Mouse (Mus musculus) embryonic facial prominence, embryonic 13.5 days (tissue): ENCODE data around the gene Fam129b. TPM values are rescaled to one million over a fixed set of nuclear protein-coding genes. Genes with fewer than 3 reads are reported as not detected.

Source experiments
- ATAC-seq: fragments of 200-750 bp; cut with Nextera tagmentation; 2 replicates; pipeline ENCODE4 v1.8.0; 2017; ENCODE audit warnings: low read depth; ENCODE audit not compliant: insufficient number of reproducible peaks, insufficient read depth, low FRiP score, low TSS enrichment
- H3K27ac ChIP-seq: fragments of 300-500 bp; sonication (generic); 2 replicates; pipeline ENCODE4 v1.5.1; 2015; ENCODE audit warnings: moderate library complexity, mild to moderate bottlenecking, inconsistent platforms
- H3K27me3 ChIP-seq: fragments of 300-500 bp; sonication (generic); 2 replicates; pipeline ENCODE4 v1.6.1; 2015; ENCODE audit warnings: mild to moderate bottlenecking, inconsistent platforms
- H3K36me3 ChIP-seq: fragments of 300-500 bp; sonication (generic); 2 replicates; pipeline ENCODE4 v1.6.1; 2015; ENCODE audit warnings: mild to moderate bottlenecking, inconsistent platforms
- H3K4me1 ChIP-seq: fragments of 300-500 bp; sonication (generic); 2 replicates; pipeline ENCODE4 v1.6.1; 2015; ENCODE audit warnings: inconsistent platforms
- H3K4me2 ChIP-seq: fragments of 300-500 bp; sonication (generic); 2 replicates; pipeline ENCODE4 v1.6.1; 2015; ENCODE audit warnings: moderate library complexity, mild to moderate bottlenecking, inconsistent platforms
- H3K4me3 ChIP-seq: fragments of 300-500 bp; sonication (generic); 2 replicates; pipeline ENCODE4 v1.5.1; 2015; ENCODE audit warnings: mild to moderate bottlenecking, inconsistent platforms
- H3K9ac ChIP-seq: fragments of 300-500 bp; sonication (generic); 2 replicates; pipeline ENCODE4 v1.6.1; 2015; ENCODE audit warnings: mild to moderate bottlenecking, inconsistent platforms
- H3K9me3 ChIP-seq: fragments of 300-500 bp; sonication (generic); 2 replicates; pipeline ENCODE4 v1.6.1; 2016; ENCODE audit warnings: inconsistent platforms
- WGBS: fragments of 180-500 bp; shearing (Covaris S2); methylation state at CpG from one replicate; pipeline ENCODE4 v1.1.7; 2015; ENCODE audit warnings: mixed read lengths; 5-methylcytosine and 5-hydroxymethylcytosine counted together
- polyA plus RNA-seq: library from polyadenylated mRNA; unstranded; fragments of >200 nt; fragmentation: Nextera tagmentation; extraction: Ambion mirVana; gene quantifications from 2 replicates; pipeline ENCODE4 v1.2.1, GENCODE M21; 2015

Fam129b gene
- polyA plus RNA-seq, 1 experiment from 2014 or later = 57.2 TPM

DNA sequence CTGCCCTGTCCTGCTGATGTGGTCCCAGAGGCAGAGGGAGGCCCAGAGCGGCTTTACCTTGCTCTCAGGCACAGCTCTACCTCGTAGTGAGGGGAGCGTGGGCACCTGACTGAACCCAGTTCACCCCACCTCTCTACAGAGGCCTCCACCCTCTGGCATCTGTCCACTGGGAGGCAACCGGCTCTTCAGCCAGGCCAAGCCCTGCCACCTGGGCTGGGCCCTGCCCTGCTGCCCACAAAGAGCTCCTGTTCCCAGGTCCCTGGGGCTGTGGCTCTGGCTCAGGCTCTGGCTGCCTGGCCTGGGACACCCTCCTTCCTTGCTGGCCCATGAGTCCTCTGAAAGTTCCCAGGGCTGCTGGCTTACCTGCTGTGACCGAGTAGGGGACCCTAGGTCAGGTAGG lies 38.4 kb downstream of the Fam129b start:
- H3K4me1 ChIP-seq = peaks cover 16% of the 10 kb centered on the region
- H3K27ac ChIP-seq = peak overlapping the region; percentile 55; the same call in 1 of the 2 replicates
- 73% methylated on average over 5 of the region's 5 CpGs for WGBS
- no peaks in the 10 kb centered on the region for H3K27me3 ChIP-seq
- ATAC-seq = no peak
- peak overlapping the region; percentile 49; the same call in 1 of the 2 replicates for H3K9ac ChIP-seq
- no peaks in the 10 kb centered on the region for H3K9me3 ChIP-seq
- H3K4me2 ChIP-seq = no peak overlapping the region
- no peak overlapping the region for H3K4me3 ChIP-seq
- peaks cover 75% of the 10 kb centered on the region for H3K36me3 ChIP-seq

DNA sequence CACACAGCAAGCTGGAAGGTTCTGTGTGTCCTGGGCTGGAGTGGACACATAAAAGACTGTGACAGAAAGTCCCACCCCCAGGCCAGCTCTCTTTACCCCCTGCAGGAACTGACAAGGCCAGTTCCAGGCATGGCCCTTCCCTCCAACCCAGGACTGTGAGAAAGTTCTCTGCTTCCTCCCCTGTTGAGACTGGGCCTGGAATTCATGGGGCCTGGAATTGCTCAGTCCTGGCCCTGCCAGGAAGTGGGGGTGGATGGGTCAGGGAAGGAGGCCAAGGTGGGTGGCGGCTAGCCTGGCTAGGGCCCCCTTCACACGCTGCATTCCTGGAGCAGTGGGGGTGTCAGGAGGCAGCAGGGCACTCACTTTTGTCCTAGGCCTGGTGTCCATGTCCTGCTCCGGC lies 39.0 kb downstream of the Fam129b start:
- peaks cover 16% of the 10 kb centered on the region for H3K4me1 ChIP-seq
- no peaks in the 10 kb centered on the region for H3K27me3 ChIP-seq
- H3K4me2 ChIP-seq = no peak overlapping the region
- H3K4me3 ChIP-seq = no peak overlapping the region
- peak; percentile 45; the same call in 1 of the 2 replicates for ATAC-seq
- WGBS = 57% methylated on average over 3 of the region's 3 CpGs
- peak overlapping the region; percentile 49; the same call in 1 of the 2 replicates for H3K9ac ChIP-seq
- no peaks in the 10 kb centered on the region for H3K9me3 ChIP-seq
- peak overlapping the region; percentile 55; the same call in 1 of the 2 replicates for H3K27ac ChIP-seq
- peaks cover 78% of the 10 kb centered on the region for H3K36me3 ChIP-seq

DNA sequence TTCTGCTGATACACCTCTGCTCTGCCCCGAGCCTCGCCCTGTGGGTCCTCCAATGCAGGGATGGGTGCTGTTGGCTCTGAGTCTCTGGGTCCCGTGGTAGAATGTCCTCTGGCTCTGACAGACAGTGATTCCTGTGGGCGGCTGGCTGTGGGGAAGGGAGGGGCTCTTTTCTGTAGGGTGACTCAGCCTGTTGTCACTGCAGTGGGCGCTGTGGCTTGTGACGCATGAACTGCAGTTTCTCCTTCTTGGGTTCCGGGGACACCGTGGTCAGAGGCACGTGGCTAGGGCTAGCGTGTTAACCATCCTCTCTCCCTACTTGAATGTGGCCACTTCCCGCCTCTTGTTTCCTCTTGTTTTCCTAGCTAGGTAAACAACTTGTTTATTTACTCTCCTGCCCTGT lies 41.6 kb downstream of the Fam129b start:
- no peaks in the 10 kb centered on the region for H3K9me3 ChIP-seq
- ATAC-seq = no peak
- H3K9ac ChIP-seq = no peak overlapping the region
- H3K4me1 ChIP-seq = peaks cover 16% of the 10 kb centered on the region
- H3K27me3 ChIP-seq = no peaks in the 10 kb centered on the region
- no peak overlapping the region for H3K4me3 ChIP-seq
- H3K36me3 ChIP-seq = peaks cover 81% of the 10 kb centered on the region
- H3K4me2 ChIP-seq = no peak overlapping the region
- H3K27ac ChIP-seq = no peak overlapping the region
- WGBS = 80% methylated on average over 11 of the region's 11 CpGs

DNA sequence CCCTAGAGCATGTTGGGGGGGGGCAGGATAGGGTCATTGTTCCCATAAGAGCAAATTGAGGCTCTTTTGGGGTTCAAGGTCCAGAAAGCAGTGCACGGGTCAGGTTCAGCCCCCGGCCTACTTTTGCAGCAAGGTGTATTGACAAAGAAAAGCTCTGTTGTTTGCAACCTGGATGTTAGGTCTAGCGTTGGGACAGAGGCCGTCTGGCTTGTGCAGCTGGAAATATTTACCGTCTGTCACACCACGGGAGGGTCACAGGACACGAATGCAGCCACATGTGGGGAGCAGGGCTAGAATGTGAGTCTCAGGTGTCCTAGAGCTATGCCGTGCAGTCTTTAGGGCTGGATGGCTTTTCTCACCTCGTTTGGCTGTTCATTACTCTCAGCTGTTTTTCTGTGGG lies 42.5 kb downstream of the Fam129b start:
- ATAC-seq = no peak
- no peak overlapping the region for H3K4me2 ChIP-seq
- peaks cover 82% of the 10 kb centered on the region for H3K36me3 ChIP-seq
- H3K9me3 ChIP-seq = no peaks in the 10 kb centered on the region
- no peak overlapping the region for H3K4me3 ChIP-seq
- H3K9ac ChIP-seq = 0 out of 2 replicates have a peak overlapping the region, but pooled peaks have one; percentile 11
- H3K4me1 ChIP-seq = peaks cover 16% of the 10 kb centered on the region
- WGBS = 37% methylated on average over 9 of the region's 9 CpGs
- no peaks in the 10 kb centered on the region for H3K27me3 ChIP-seq
- no peak overlapping the region for H3K27ac ChIP-seq

DNA sequence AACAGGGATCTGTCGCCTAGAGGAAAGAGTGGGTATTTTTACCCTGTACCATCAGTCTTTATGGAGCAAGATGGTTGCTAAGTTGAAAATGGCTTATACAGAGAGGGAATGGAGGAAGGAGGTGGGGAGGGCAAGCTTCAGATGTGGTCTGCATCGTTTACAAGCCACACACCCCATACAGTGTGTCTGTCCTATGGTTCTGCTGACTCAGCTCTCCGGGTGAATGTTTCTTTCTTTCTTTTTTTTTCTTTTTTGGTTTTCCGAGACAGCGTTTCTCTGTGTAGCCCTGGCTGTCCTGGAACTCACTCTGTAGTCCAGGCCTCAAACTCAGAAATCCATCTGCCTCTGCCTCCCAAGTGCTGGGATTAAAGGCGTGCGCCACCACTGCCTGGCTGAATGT lies 45.3 kb downstream of the Fam129b start:
- Histone ChIP-seq H3K4me2 (no peak overlapping the region), H3K9ac (no peak overlapping the region), H3K9me3 (no peaks in the 10 kb centered on the region), H3K4me1 (peaks cover 6% of the 10 kb centered on the region; the same call in 1 of the 2 replicates), H3K27ac (0 out of 2 replicates have a peak overlapping the region, but pooled peaks have one; percentile 16), H3K4me3 (no peak overlapping the region), H3K36me3 (peaks cover 92% of the 10 kb centered on the region), H3K27me3 (no peaks in the 10 kb centered on the region)
- 77% methylated on average over 7 of the region's 7 CpGs for WGBS
- no peak for ATAC-seq

DNA sequence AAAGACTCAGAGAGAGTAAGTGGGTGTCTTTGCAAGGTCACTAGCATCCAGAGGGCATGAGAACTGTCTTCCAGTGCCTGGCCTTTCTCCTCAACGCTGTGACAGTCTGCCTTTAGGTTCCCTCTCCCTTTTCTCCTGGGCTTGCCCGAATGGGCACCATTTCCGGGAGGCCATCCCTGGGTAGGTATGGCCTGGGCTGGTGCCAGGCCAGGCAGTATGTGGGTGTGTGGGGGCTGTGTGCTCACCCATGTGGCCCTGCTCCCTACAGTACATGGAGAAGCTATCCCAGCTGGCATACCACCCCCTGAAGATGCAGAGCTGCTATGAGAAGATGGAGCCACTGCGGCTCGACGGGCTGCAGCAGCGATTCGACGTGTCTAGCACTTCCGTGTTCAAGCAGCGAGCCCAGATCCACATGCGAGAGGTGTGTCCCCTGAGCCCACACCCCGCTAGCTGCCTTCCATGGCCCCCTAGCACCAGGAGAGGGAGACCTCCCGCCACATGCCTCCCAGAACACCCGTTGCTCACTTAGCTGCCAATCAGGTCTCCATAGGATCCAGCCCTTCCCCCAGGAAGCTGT lies 46.0 kb downstream of the Fam129b start:
- peaks cover 6% of the 10 kb centered on the region; the same call in 1 of the 2 replicates for H3K4me1 ChIP-seq
- WGBS = 91% methylated on average over 15 of the region's 15 CpGs
- no peak for ATAC-seq
- H3K9ac ChIP-seq = no peak overlapping the region
- H3K36me3 ChIP-seq = peaks cover 94% of the 10 kb centered on the region
- H3K27ac ChIP-seq = no peak overlapping the region
- no peak overlapping the region for H3K4me3 ChIP-seq
- H3K9me3 ChIP-seq = no peaks in the 10 kb centered on the region
- no peaks in the 10 kb centered on the region for H3K27me3 ChIP-seq
- no peak overlapping the region for H3K4me2 ChIP-seq

DNA sequence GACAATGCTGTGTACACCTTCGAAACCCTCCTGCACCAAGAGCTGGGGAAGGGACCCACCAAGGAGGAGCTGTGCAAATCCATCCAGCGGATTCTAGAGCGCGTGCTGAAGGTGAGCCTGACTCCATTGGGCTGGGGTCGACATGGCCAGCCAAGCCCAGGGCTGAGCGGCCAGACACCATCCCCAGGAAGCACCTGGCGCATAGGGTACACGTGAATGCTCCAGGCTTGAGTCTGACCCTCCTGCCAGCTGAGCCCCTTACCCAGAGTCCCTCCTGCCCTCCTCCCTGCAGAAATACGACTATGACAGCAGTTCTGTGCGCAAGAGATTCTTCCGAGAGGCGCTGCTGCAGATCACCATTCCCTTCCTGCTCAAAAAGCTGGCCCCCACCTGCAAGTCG lies 46.6 kb downstream of the Fam129b start:
- H3K4me2 ChIP-seq = no peak overlapping the region
- H3K4me1 ChIP-seq = peaks cover 6% of the 10 kb centered on the region; the same call in 1 of the 2 replicates
- H3K4me3 ChIP-seq = no peak overlapping the region
- H3K27ac ChIP-seq = no peak overlapping the region
- ATAC-seq = no peak
- H3K9ac ChIP-seq = no peak overlapping the region
- peaks cover 88% of the 10 kb centered on the region for H3K36me3 ChIP-seq
- H3K9me3 ChIP-seq = no peaks in the 10 kb centered on the region
- 88% methylated on average over 13 of the region's 13 CpGs for WGBS
- H3K27me3 ChIP-seq = no peaks in the 10 kb centered on the region

DNA sequence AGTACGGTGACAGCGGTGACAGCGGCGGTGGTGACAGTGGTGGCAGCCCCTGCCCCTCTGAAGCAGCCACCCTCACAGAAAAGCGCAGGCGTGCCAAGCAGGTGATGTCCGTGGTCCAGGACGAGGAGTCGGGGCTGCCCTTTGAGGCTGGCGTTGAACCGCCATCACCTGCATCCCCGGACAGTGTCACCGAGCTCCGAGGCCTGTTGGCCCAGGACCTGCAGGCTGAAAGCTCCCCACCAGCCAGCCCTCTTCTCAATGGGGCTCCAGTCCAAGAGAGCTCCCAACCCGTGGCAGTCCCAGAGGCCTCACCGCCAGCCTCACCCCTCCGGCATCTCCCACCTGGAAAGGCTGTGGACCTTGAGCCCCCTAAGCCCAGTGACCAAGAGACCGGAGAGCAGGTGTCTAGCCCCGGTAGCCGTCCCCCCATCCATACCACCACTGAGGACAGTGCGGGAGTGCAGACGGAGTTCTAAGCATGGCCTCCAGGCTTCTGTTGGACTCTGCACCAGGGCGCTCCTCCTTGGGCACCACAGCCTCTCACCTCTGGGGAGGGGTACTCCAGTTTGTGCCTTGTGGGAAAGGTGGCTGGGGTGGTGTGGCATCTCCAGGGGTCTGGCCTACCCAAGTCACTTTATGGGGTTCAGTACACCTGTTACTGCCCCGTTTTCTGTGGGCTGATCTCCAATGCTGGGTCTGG lies 47.8 kb downstream of the Fam129b start:
- Histone ChIP-seq H3K4me1 (no peaks in the 10 kb centered on the region), H3K9me3 (no peaks in the 10 kb centered on the region)
- WGBS = 94% methylated on average over 24 of the region's 24 CpGs

DNA sequence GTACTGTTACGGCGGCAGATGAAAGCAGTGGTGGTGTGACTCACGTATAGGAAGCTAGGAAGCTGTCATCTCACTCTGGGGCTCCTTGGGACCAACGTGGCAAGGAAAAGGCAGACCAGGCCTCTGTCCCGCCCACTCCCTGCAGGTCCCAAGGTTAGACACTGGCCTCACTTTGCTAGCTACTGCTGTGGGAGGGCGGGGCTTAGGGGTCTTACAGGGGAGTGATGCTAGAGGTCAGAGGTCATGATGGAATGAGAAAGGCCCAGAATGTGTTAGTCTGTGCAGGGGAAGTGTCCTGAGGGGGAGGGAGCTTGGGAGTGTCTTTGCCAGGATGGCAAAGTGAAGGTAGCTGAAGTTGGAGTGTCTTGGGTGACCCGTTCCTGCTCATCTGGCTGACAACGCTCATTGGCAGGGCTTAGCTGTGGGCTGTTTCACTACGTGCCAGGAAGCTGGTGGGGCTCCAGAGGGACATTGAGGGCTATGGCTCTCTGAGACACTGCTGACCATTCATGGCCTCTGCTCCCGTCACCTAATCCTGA lies 48.5 kb downstream of the Fam129b start:
- no peak overlapping the region for H3K9ac ChIP-seq
- H3K4me2 ChIP-seq = no peak overlapping the region
- ATAC-seq = no peak
- H3K27me3 ChIP-seq = no peaks in the 10 kb centered on the region
- no peaks in the 10 kb centered on the region for H3K9me3 ChIP-seq
- 69% methylated on average over 10 of the region's 10 CpGs for WGBS
- no peak overlapping the region for H3K4me3 ChIP-seq
- no peaks in the 10 kb centered on the region for H3K4me1 ChIP-seq
- no peak overlapping the region for H3K27ac ChIP-seq
- peaks cover 75% of the 10 kb centered on the region for H3K36me3 ChIP-seq

More for the DNA sequence above, 47.8 kb downstream of the Fam129b start:
- Histone ChIP-seq H3K4me2 (no peak overlapping the region), H3K36me3 (peaks cover 77% of the 10 kb centered on the region), H3K9ac (no peak overlapping the region), H3K4me3 (no peak overlapping the region), H3K27ac (no peak overlapping the region), H3K27me3 (no peaks in the 10 kb centered on the region)
- no peak for ATAC-seq

DNA sequence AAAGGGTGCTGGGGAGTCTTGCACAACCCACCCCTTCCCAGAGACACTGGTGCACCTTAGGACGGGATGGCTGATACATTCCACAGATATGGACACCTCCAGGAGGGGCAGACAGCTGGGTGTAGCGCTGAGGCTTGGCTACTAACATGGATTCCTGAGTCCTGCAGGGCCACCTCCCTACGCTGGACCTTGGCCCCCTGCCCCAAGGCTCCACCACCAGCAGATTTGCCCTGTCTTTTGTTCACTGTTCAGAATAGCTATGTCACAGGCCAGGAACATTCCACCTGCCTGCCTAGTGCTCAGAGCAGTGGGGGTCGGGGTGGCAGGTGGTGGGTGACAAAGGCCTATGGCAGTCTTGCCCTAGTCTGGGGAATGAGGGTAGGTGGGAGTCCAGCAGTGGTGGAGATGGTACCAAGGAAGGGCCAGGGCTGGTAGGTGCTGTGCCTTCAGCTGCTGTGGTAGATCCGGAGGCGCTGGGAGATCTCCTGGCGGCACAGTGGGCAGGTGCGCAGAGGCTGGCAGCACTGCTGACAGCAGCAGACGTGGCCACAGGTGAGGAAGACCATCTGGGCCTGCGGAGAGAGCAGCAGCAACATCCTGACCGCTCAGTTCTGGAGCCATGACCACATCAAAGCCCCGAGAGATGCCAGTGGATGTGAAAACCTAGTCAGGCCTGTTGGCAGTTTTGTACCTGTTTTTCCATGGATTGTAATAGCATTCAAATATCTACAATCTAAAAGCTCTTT lies 50.6 kb downstream of the Fam129b start:
- WGBS = 91% methylated on average over 12 of the region's 12 CpGs
- peaks cover 67% of the 10 kb centered on the region for H3K36me3 ChIP-seq
- no peak for ATAC-seq

DNA sequence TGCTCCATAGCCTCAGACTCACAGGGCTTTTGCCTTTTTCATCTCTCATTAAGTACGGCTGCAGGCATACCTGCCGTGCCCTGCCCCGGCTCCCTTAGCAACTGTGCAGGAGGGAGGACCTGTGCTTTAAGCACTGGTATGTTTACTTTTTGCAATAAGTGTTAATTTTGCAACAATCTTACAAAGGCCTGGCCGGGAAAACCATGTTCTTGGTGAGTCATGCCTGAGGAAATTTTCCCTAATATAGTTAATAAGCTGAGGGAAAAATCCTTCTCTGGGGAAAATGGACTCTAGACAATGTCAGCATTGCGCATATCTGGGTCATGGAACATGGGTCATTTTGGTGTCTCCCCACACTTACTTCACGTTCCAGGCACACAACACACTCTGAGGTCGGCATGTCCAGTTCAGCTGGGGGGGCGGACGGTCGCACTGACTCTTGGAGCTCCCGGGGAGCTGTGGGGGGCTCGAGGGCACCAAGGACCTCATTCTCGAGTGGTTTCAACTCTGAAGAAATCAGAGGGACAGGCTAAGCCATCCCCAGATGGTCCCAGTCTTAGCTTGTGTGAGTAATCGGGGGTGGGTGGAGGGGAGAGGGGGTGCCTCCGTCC lies 51.8 kb downstream of the Fam129b start:
- Histone ChIP-seq H3K4me3 (no peak overlapping the region), H3K36me3 (peaks cover 63% of the 10 kb centered on the region), H3K9me3 (no peaks in the 10 kb centered on the region), H3K9ac (0 out of 2 replicates have a peak overlapping the region, but pooled peaks have one; percentile 3), H3K27ac (no peak overlapping the region), H3K4me2 (no peak overlapping the region), H3K27me3 (no peaks in the 10 kb centered on the region), H3K4me1 (no peaks in the 10 kb centered on the region)
- WGBS = 75% methylated on average over 15 of the region's 15 CpGs
- no peak for ATAC-seq

More for the DNA sequence above, 50.6 kb downstream of the Fam129b start:
- no peak overlapping the region for H3K4me2 ChIP-seq
- H3K4me1 ChIP-seq = no peaks in the 10 kb centered on the region
- H3K27ac ChIP-seq = no peak overlapping the region
- H3K9me3 ChIP-seq = no peaks in the 10 kb centered on the region
- no peaks in the 10 kb centered on the region for H3K27me3 ChIP-seq
- no peak overlapping the region for H3K4me3 ChIP-seq
- H3K9ac ChIP-seq = no peak overlapping the region
